Mouse (Mus musculus) liver, embryonic 14.5 days (tissue): Measurements from ENCODE around the gene Phc2. TPM values are rescaled to one million over a fixed set of nuclear protein-coding genes. Genes with fewer than 3 reads are reported as not detected.

Experiments
- ATAC-seq: fragments of 200-750 bp; cut with Nextera tagmentation; 2 replicates; pipeline ENCODE4 v1.8.0; 2017; ENCODE audit warnings: moderate number of reproducible peaks, mild to moderate bottlenecking, moderate library complexity; ENCODE audit not compliant: insufficient read depth
- DNase-seq, 3 experiments: peaks; one replicate each; pipeline ENCODE4 v3.0.0-alpha.2; 2012 to 2013; ENCODE audit warnings: low read depth in 3 of 3, low spot score in 3 of 3
- H3K27ac ChIP-seq: fragments of 300-500 bp; sonication (generic); 2 replicates; pipeline ENCODE4 v1.5.1; 2014; ENCODE audit warnings: moderate library complexity, mild to moderate bottlenecking, control low read depth, inconsistent platforms
- H3K27me3 ChIP-seq: fragments of 300-500 bp; sonication (generic); 2 replicates; pipeline ENCODE4 v1.6.1; 2014; ENCODE audit warnings: mild to moderate bottlenecking, low read length, moderate library complexity; ENCODE audit not compliant: control insufficient read depth, insufficient read depth
- H3K36me3 ChIP-seq: fragments of 300-500 bp; sonication (generic); replicated peaks from 2 replicates; pipeline ENCODE4 v1.6.1; 2014; ENCODE audit warnings: low read depth; ENCODE audit not compliant: control insufficient read depth, insufficient read depth
- H3K4me1 ChIP-seq, 2 experiments: fragments of 200-500 bp in 1 of 2; fragments of 300-500 bp in 1 of 2; sonication (generic) in 1 of 2; replicated peaks; 2 replicates each; pipeline ENCODE4 v1.6.1; 2012 to 2014; ENCODE audit warnings: antibody characterized with exemption in 1 of 2, inconsistent platforms in 1 of 2, low read length in 1 of 2; ENCODE audit not compliant: control insufficient read depth in 2 of 2, insufficient read depth in 2 of 2
- H3K4me2 ChIP-seq: fragments of 300-500 bp; sonication (generic); 2 replicates; pipeline ENCODE4 v1.6.1; 2014; ENCODE audit warnings: low read depth, mild to moderate bottlenecking, control low read depth, moderate library complexity
- H3K4me3 ChIP-seq, 2 experiments: fragments of 200-500 bp in 1 of 2; fragments of 300-500 bp in 1 of 2; sonication (generic) in 1 of 2; 2 replicates each; pipeline ENCODE4 v1.5.1; 2012 to 2014; ENCODE audit warnings: low read depth in 2 of 2, low read length in 2 of 2, mild to moderate bottlenecking in 2 of 2, control low read depth in 1 of 2, inconsistent platforms in 1 of 2, moderate library complexity in 1 of 2; ENCODE audit not compliant: insufficient read depth in 1 of 2
- H3K9ac ChIP-seq: fragments of 300-500 bp; sonication (generic); replicated peaks from 2 replicates; pipeline ENCODE4 v1.6.1; 2014; ENCODE audit warnings: mild to moderate bottlenecking, control low read depth, moderate library complexity
- H3K9me3 ChIP-seq: fragments of 300-500 bp; sonication (generic); 2 replicates; pipeline ENCODE4 v1.6.1; 2016; ENCODE audit warnings: low read length, mixed read lengths; ENCODE audit not compliant: control insufficient read depth
- CTCF ChIP-seq: IDR thresholded peaks from 2 replicates; pipeline ENCODE4 v1.5.1; 2016; ENCODE audit warnings: antibody characterized with exemption, low read depth, control low read depth
- EP300 ChIP-seq: IDR thresholded peaks from 2 replicates; pipeline ENCODE4 v1.6.1; 2016; ENCODE audit warnings: antibody characterized with exemption, low read depth
- WGBS: fragments of 180-500 bp; shearing (Covaris S2); extraction: QIAGEN DNeasy Blood & Tissue Kit; methylation state at CpG from one replicate; pipeline ENCODE4 v1.1.7; 2014; ENCODE audit not compliant: insufficient replicate concordance; 5-methylcytosine and 5-hydroxymethylcytosine counted together
- polyA plus RNA-seq, 2 experiments: library from polyadenylated mRNA; depleted of rRNA in 1 of 2; stranded (reverse) in 1 of 2; unstranded in 1 of 2; fragments of >200 nt; fragmentation: Nextera tagmentation in 1 of 2; extraction: Ambion mirVana in 1 of 2; gene quantifications; 2 replicates each; pipeline versions ENCODE4 v1.2.1 to v1.2.3; 2012 to 2014

Gene Phc2
- polyA plus RNA-seq (2012; rRNA removed) (14.9 and 17.1 TPM in 2 replicates), polyA plus RNA-seq (2014; fragmentation: Nextera tagmentation; extraction: Ambion mirVana) (8.8 and 14.7 TPM in 2 replicates)

DNA sequence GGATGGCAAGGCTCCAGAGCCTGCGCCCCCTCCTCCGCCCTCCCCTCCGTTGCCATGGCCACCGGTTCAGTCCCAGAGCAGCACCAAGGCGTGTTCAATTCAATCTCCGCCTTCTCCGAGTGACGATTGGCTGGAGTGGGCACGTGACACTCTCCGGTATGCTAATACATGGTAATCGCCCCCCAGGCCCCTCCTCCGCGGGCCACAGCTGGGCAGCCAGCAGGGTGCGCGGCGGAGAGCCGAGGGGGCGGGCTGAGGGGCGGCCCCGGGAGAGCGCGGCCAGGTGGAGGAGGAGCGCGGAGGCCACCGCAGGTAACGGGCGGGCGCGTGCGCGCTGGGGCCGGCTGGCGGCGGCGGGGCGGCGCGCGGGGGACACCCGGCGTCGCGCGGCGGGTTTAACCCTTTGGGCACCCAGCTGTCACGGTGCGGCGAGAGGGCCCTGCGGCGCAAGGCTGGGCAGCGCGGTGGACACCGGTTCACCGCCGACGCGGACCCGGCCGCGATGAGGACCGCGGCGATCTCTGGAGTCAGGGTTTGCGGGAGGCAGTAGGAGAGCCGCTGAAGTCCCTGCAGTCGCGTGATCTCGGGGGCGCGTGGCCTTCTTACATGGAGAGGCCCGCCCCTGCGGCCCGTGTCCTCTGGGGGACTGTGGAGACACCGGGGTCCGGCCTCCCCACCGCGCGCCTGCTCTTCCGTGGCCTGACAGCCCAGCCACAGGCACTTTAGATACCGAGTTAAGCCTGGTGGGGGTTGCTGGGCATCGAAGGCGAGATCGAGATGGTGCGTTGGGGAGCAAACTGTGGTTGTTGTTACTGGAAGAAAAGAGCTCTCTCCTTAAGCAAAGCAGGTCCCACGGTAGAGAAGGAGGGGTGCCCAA, at the start of gene Phc2:
Gene Phc2, plus strand, starts transcription at position 198 of the 877 bp plus-strand sequence.
- Histone ChIP-seq H3K27me3 (no peaks in the 10 kb centered on the region), H3K9me3 (no peaks in the 10 kb centered on the region), H3K9ac (peak within 1 kb of the TSS; percentile 67), H3K4me1 (peaks cover 0 to 27% of the 10 kb centered on the region in 2 experiments; a peak in 3 of 4 replicates), H3K36me3 (no peaks in the 10 kb centered on the region), H3K27ac (no peak within 1 kb of the TSS), H3K4me3 (peak within 1 kb of the TSS; percentile 66 to 83), H3K4me2 (peak within 1 kb of the TSS; percentile 92)
- peak; percentile 99 for ATAC-seq
- DNase-seq: peak; percentile 76 to 79 (median 78)
- under 1% methylated on average over 83 of the region's 85 CpGs for WGBS
- TF ChIP-seq CTCF (peak; percentile 48), EP300 (no peak)

DNA sequence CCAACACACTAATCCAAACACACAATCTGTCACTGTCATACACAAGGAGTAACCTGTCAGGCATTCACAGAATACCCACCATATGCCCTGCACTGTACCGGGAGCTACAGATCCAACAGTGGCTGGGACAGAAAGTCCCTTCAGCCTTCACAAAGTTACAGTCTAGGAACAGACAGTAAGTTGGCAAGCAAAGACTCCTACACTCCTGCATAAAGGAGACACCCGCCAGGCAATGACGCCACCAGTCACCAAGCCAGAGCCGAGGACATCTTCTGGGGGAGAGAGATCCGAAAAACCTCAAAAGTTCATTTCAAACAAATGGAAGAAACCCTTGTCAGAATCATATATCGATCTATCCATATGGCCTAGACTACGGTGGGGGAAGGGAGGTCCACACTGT, 47.9 kb upstream of the Phc2 start:
- Histone ChIP-seq H3K27ac (no peak overlapping the region), H3K36me3 (no peaks in the 10 kb centered on the region), H3K4me1 (peaks cover 12 to 13% of the 10 kb centered on the region in 2 experiments), H3K4me2 (no peak overlapping the region), H3K9ac (no peak overlapping the region), H3K4me3 (no peak overlapping the region), H3K9me3 (no peaks in the 10 kb centered on the region), H3K27me3 (no peaks in the 10 kb centered on the region)
- ATAC-seq (no peak), DNase-seq (no peak)
- TF ChIP-seq CTCF (no peak), EP300 (no peak)
- WGBS: 85% methylated on average over 7 of the region's 7 CpGs

GRCm38 (mm10) chr4:128607661-128608060, 46.8 kb upstream of the Phc2 start:
- no peak overlapping the region for H3K4me2 ChIP-seq
- 79% methylated on average over 11 of the region's 11 CpGs for WGBS
- H3K4me1 ChIP-seq: peaks cover 12 to 13% of the 10 kb centered on the region in 2 experiments
- no peak overlapping the region for H3K9ac ChIP-seq
- DNase-seq (no peak), ATAC-seq (no peak)
- TF ChIP-seq EP300 (no peak), CTCF (no peak)
- H3K27me3 ChIP-seq: no peaks in the 10 kb centered on the region
- no peaks in the 10 kb centered on the region for H3K36me3 ChIP-seq
- H3K9me3 ChIP-seq: no peaks in the 10 kb centered on the region
- H3K4me3 ChIP-seq: no peak overlapping the region
- no peak overlapping the region for H3K27ac ChIP-seq

DNA sequence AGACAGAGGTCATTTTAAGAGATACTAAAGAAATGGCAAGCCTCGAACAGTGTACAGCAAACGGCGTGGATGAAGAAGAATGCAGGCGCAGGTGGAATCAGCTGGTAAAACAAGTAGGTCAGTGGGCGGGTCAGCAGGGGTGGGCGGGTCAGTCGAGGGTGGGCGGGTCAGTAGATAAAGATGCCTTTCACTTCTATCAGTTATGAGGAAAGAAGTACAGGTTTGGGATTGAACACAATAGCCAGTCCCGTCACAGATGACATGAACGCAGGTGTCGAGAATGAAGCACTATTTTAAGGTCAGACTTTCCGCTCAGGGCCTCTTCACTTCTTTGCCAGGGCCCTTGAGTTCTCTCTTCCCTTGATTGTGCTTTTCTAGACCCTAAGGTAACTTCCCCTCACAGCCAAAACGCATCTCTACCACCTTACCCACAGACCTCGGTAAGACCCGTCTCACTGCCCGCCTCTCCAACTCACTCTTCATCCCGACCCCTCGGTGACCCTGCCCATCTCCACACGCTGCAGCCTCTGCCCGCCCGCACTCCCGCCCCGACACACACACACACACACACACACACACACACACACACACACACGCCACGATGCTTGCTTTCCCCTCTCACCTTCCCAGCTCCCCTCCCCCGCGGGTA, 45.1 kb upstream of the Phc2 start:
- ATAC-seq: no peak; the same call in 1 of the 2 replicates
- peak overlapping the region; percentile 64 for H3K9ac ChIP-seq
- H3K36me3 ChIP-seq: no peaks in the 10 kb centered on the region
- WGBS: 6% methylated on average over 27 of the region's 27 CpGs
- peaks cover 12 to 13% of the 10 kb centered on the region in 2 experiments for H3K4me1 ChIP-seq
- no peak for DNase-seq
- peak overlapping the region; percentile 91 for H3K4me2 ChIP-seq
- peak overlapping the region; percentile 33; the same call in 1 of the 2 replicates for H3K27ac ChIP-seq
- TF ChIP-seq CTCF (no peak), EP300 (no peak)
- peak overlapping the region; percentile 64 to 87 for H3K4me3 ChIP-seq
- H3K9me3 ChIP-seq: no peaks in the 10 kb centered on the region
- H3K27me3 ChIP-seq: no peaks in the 10 kb centered on the region
